Mouse (Mus musculus): ENCODE data around the gene Slc6a18. TPM values are rescaled to one million over a fixed set of nuclear protein-coding genes. Genes with fewer than 3 reads are reported as not detected.

The Slc6a18 gene
- polyA plus RNA-seq, 1 experiment = not detected

DNA sequence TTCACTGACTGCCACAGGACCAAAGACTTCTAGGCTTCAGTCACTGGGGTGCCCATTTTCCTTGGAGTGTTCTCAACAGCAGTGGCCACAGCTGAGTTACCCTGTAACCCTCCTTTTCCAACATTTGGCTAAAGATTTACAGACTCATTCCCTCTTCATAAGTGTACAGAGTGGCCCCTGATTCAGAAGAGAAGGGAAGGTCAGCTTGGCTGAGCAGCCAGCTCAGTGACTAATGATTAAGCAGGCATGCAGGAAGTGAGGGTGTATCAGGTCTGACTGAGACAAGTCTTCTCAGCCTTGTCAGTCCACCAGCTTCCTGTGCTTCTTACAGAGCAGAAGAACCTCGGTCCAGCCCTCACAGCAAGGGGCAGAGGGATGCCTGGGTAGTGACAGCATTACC lies 2.6 kb upstream of the Slc6a18 start:
- Histone ChIP-seq H3ac (ENCODE audit: control insufficient read depth, insufficient read length) (no peak overlapping the region), H3K27me3 (ENCODE audit: control insufficient read depth, insufficient read depth, insufficient read length) (peaks cover 8% of the 10 kb centered on the region), H3K36me3 (ENCODE audit: control insufficient read depth, insufficient read depth) (no peaks in the 10 kb centered on the region), H3K79me2 (ENCODE audit: control insufficient read depth, insufficient read depth) (no peaks in the 10 kb centered on the region), H3K4me2 (ENCODE audit: low read depth) (no peak overlapping the region), H3K4me3 (no peak overlapping the region)
- no peak for TF ChIP-seq MYOG (IDR thresholded peaks at IDR 0.05; ENCODE audit: control insufficient read depth in 1 of 3, insufficient read depth in 1 of 3, insufficient read length in 2 of 3, low read depth in 2 of 3)
- TF ChIP-seq REST (IDR thresholded peaks at IDR 0.05; ENCODE audit: insufficient read depth, insufficient read length) = no peak
- TF ChIP-seq USF1 (IDR thresholded peaks at IDR 0.05; ENCODE audit: low read depth) = no peak
- no peak for TF ChIP-seq MAX (IDR thresholded peaks at IDR 0.05; ENCODE audit: low read depth)
- no peak for TF ChIP-seq SRF (IDR thresholded peaks at IDR 0.05; ENCODE audit: control insufficient read depth, insufficient read length, low read depth)

GRCm38 (mm10) chr13:73679311-73679710 lies 1.5 kb upstream of the Slc6a18 start:
- H3K4me3 ChIP-seq = no peak overlapping the region
- no peaks in the 10 kb centered on the region for H3K36me3 ChIP-seq (ENCODE audit: control insufficient read depth, insufficient read depth)
- H3K79me2 ChIP-seq (ENCODE audit: control insufficient read depth, insufficient read depth) = no peaks in the 10 kb centered on the region
- H3ac ChIP-seq (ENCODE audit: control insufficient read depth, insufficient read length) = no peak overlapping the region
- H3K4me2 ChIP-seq (ENCODE audit: low read depth) = no peak overlapping the region
- no peak for TF ChIP-seq USF1 (IDR thresholded peaks at IDR 0.05; ENCODE audit: low read depth)
- no peak for TF ChIP-seq REST (IDR thresholded peaks at IDR 0.05; ENCODE audit: insufficient read depth, insufficient read length)
- no peak for TF ChIP-seq POLR2A (IDR thresholded peaks at IDR 0.05; ENCODE audit: insufficient read length, low read depth)
- TF ChIP-seq SRF (IDR thresholded peaks at IDR 0.05; ENCODE audit: control insufficient read depth, insufficient read length, low read depth) = no peak
- no peak for TF ChIP-seq TCF12 (IDR thresholded peaks at IDR 0.05; ENCODE audit: insufficient read depth, poor library complexity, severe bottlenecking)
- TF ChIP-seq POLR2AphosphoS2 (IDR thresholded peaks at IDR 0.05; ENCODE audit: insufficient read length, low read depth) = no peak
- TF ChIP-seq CEBPB (IDR thresholded peaks at IDR 0.05; ENCODE audit: insufficient read depth, poor library complexity, severe bottlenecking) = no peak
- no peak for TF ChIP-seq MAX (IDR thresholded peaks at IDR 0.05; ENCODE audit: low read depth)
- TF ChIP-seq MYOD1 (IDR thresholded peaks at IDR 0.05; ENCODE audit: control insufficient read depth in 1 of 3, insufficient read length in 2 of 3, low read depth in 2 of 3) = no peak
- no peak for TF ChIP-seq TCF3 (IDR thresholded peaks at IDR 0.05; ENCODE audit: insufficient read length, low read depth)
- TF ChIP-seq MYOG (IDR thresholded peaks at IDR 0.05; ENCODE audit: control insufficient read depth in 1 of 3, insufficient read depth in 1 of 3, insufficient read length in 2 of 3, low read depth in 2 of 3) = no peak
- TF ChIP-seq E2F4 (IDR thresholded peaks at IDR 0.05; ENCODE audit: insufficient read depth) = no peak
- H3K27me3 ChIP-seq (ENCODE audit: control insufficient read depth, insufficient read depth, insufficient read length) = peaks cover 17% of the 10 kb centered on the region

GRCm38 (mm10) chr13:73675161-73675560 lies 2.7 kb downstream of the Slc6a18 start:
- no peak overlapping the region for H3K4me2 ChIP-seq (ENCODE audit: low read depth)
- no peaks in the 10 kb centered on the region for H3K79me2 ChIP-seq (ENCODE audit: control insufficient read depth, insufficient read depth)
- peaks cover 38% of the 10 kb centered on the region for H3K27me3 ChIP-seq (ENCODE audit: control insufficient read depth, insufficient read depth, insufficient read length)
- no peak overlapping the region for H3ac ChIP-seq (ENCODE audit: control insufficient read depth, insufficient read length)
- H3K36me3 ChIP-seq (ENCODE audit: control insufficient read depth, insufficient read depth) = no peaks in the 10 kb centered on the region
- TF ChIP-seq USF1 (IDR thresholded peaks at IDR 0.05; ENCODE audit: low read depth) = no peak
- no peak for TF ChIP-seq TCF3 (IDR thresholded peaks at IDR 0.05; ENCODE audit: insufficient read length, low read depth)
- TF ChIP-seq TCF12 (IDR thresholded peaks at IDR 0.05; ENCODE audit: insufficient read depth, poor library complexity, severe bottlenecking) = no peak
- TF ChIP-seq MYOD1 (IDR thresholded peaks at IDR 0.05; ENCODE audit: control insufficient read depth in 1 of 3, insufficient read length in 2 of 3, low read depth in 2 of 3) = no peak
- no peak overlapping the region for H3K4me3 ChIP-seq

DNA sequence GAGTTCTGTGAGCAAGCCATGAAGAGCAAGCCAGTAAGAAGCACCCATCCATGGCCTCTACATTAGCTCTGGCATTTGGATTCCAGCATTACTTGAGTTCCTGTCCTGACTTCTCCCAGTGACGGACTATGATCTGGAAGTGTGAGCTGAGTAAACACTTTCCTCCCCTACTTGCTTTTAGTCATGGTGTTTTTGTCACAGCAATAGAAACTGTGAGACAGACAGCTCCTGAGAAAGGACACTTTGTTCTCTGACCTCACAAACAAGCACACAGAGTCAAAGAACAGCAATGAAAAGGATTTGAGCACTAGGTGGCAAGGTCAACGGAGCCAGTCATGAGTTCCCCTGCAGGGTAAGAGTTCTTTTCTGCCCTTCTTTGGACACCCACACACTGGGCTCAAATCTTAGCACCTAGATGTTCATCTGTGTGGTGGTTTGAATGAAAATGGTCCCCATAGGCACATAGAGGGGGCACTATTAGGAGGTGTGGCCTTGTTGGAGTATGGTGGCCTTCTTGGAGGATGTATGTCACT lies 17.6 kb downstream of the Slc6a18 start:
- H3K36me3 ChIP-seq (ENCODE audit: control insufficient read depth, insufficient read depth) = no peaks in the 10 kb centered on the region
- no peak for TF ChIP-seq REST (IDR thresholded peaks at IDR 0.05; ENCODE audit: insufficient read depth, insufficient read length)
- TF ChIP-seq POLR2AphosphoS2 (IDR thresholded peaks at IDR 0.05; ENCODE audit: insufficient read length, low read depth) = no peak
- no peak for TF ChIP-seq USF1 (IDR thresholded peaks at IDR 0.05; ENCODE audit: low read depth)
- no peak overlapping the region for H3K4me2 ChIP-seq (ENCODE audit: low read depth)
- no peak overlapping the region for H3K4me3 ChIP-seq
- H3K27me3 ChIP-seq (ENCODE audit: control insufficient read depth, insufficient read depth, insufficient read length) = peaks cover 5% of the 10 kb centered on the region
- no peaks in the 10 kb centered on the region for H3K79me2 ChIP-seq (ENCODE audit: control insufficient read depth, insufficient read depth)
- no peak overlapping the region for H3ac ChIP-seq (ENCODE audit: control insufficient read depth, insufficient read length)

DNA sequence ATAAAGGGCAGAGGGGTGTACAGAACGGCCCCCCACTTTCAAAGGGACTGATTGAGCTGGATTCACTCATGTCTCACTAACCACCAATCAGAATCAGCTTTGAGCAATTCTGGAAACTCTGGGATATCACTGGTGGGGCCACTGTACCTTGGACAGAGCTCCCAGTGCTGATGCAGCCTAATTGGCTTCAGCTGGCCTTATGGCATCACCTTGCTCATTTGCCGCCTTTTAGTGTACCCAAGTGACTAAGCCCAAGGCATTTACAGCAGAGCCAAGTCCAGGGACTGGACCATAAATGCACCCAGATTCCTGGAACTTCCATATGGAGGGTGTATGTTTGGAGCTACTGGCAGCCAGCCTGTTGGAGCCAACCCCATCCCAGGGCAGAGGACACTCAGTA lies 18.9 kb downstream of the Slc6a18 start:
- no peak overlapping the region for H3ac ChIP-seq (ENCODE audit: control insufficient read depth, insufficient read length)
- H3K4me3 ChIP-seq = no peak overlapping the region
- H3K4me2 ChIP-seq (ENCODE audit: low read depth) = no peak overlapping the region
- H3K36me3 ChIP-seq (ENCODE audit: control insufficient read depth, insufficient read depth) = no peaks in the 10 kb centered on the region
- peaks cover 3% of the 10 kb centered on the region for H3K27me3 ChIP-seq (ENCODE audit: control insufficient read depth, insufficient read depth, insufficient read length)
- H3K79me2 ChIP-seq (ENCODE audit: control insufficient read depth, insufficient read depth) = no peaks in the 10 kb centered on the region
- no peak for TF ChIP-seq USF1 (IDR thresholded peaks at IDR 0.05; ENCODE audit: low read depth)
- no peak for TF ChIP-seq TCF12 (IDR thresholded peaks at IDR 0.05; ENCODE audit: insufficient read depth, poor library complexity, severe bottlenecking)
- TF ChIP-seq REST (IDR thresholded peaks at IDR 0.05; ENCODE audit: insufficient read depth, insufficient read length) = peak; percentile 32

- TF ChIP-seq TCF12 (IDR thresholded peaks at IDR 0.05; ENCODE audit: insufficient read depth, poor library complexity, severe bottlenecking) (no peak), REST (IDR thresholded peaks at IDR 0.05; ENCODE audit: insufficient read depth, insufficient read length) (no peak), MYOG (IDR thresholded peaks at IDR 0.05; ENCODE audit: control insufficient read depth in 1 of 3, insufficient read depth in 1 of 3, insufficient read length in 2 of 3, low read depth in 2 of 3) (no peak), MAX (IDR thresholded peaks at IDR 0.05; ENCODE audit: low read depth) (no peak), POLR2A (IDR thresholded peaks at IDR 0.05; ENCODE audit: insufficient read length, low read depth) (no peak), MYOD1 (IDR thresholded peaks at IDR 0.05; ENCODE audit: control insufficient read depth in 1 of 3, insufficient read length in 2 of 3, low read depth in 2 of 3) (no peak), E2F4 (IDR thresholded peaks at IDR 0.05; ENCODE audit: insufficient read depth) (no peak), SRF (IDR thresholded peaks at IDR 0.05; ENCODE audit: control insufficient read depth, insufficient read length, low read depth) (no peak), USF1 (IDR thresholded peaks at IDR 0.05; ENCODE audit: low read depth) (no peak), POLR2AphosphoS2 (IDR thresholded peaks at IDR 0.05; ENCODE audit: insufficient read length, low read depth) (no peak), TCF3 (IDR thresholded peaks at IDR 0.05; ENCODE audit: insufficient read length, low read depth) (no peak), CEBPB (IDR thresholded peaks at IDR 0.05; ENCODE audit: insufficient read depth, poor library complexity, severe bottlenecking) (no peak)
- Histone ChIP-seq H3ac (ENCODE audit: control insufficient read depth, insufficient read length) (no peak overlapping the region), H3K27me3 (ENCODE audit: control insufficient read depth, insufficient read depth, insufficient read length) (no peaks in the 10 kb centered on the region), H3K4me3 (no peak overlapping the region), H3K79me2 (ENCODE audit: control insufficient read depth, insufficient read depth) (no peaks in the 10 kb centered on the region), H3K36me3 (ENCODE audit: control insufficient read depth, insufficient read depth) (no peaks in the 10 kb centered on the region), H3K4me2 (ENCODE audit: low read depth) (no peak overlapping the region)
Observed at GRCm38 (mm10) chr13:73654976-73655375, 22.8 kb downstream of the Slc6a18 start.
